Mouse (Mus musculus): Measurements from ENCODE around the gene Tra2a. TPM values are rescaled to one million over a fixed set of nuclear protein-coding genes. Genes with fewer than 3 reads are reported as not detected.

Tra2a gene
- total RNA-seq, 4 experiments from 2014 or later, result 55.9 to 86.1 (median 66.6) TPM

GRCm38 (mm10) chr6:49233356-49233755, 30.5 kb downstream of the Tra2a start:
- DNase-seq, result no peak

- DNase-seq, result no peak
These were observed 35.6 kb downstream of the Tra2a start for GRCm38 (mm10) chr6:49228126-49228679.

GRCm38 (mm10) chr6:49227184-49227735, 36.6 kb downstream of the Tra2a start:
- DNase-seq, result no peak

- DNase-seq, result no peak
These were observed 38.1 kb downstream of the Tra2a start for GRCm38 (mm10) chr6:49225728-49226123.

- DNase-seq, result no peak
These were observed 38.7 kb downstream of the Tra2a start for GRCm38 (mm10) chr6:49224923-49225727.

GRCm38 (mm10) chr6:49221906-49222305, 41.9 kb downstream of the Tra2a start:
- DNase-seq, result no peak

GRCm38 (mm10) chr6:49219920-49220604, 43.8 kb downstream of the Tra2a start:
- DNase-seq, result no peak

GRCm38 (mm10) chr6:49219001-49219560, 44.8 kb downstream of the Tra2a start:
- DNase-seq, result no peak

GRCm38 (mm10) chr6:49218275-49218802, 45.5 kb downstream of the Tra2a start:
- DNase-seq, result no peak

GRCm38 (mm10) chr6:49217581-49218274, 46.1 kb downstream of the Tra2a start:
- DNase-seq, result no peak

GRCm38 (mm10) chr6:49216811-49217542, 46.9 kb downstream of the Tra2a start:
- DNase-seq, result no peak

GRCm38 (mm10) chr6:49215748-49216585, 47.9 kb downstream of the Tra2a start:
- no peak for DNase-seq

- no peak for DNase-seq
These were observed 48.7 kb downstream of the Tra2a start, which contains the start of gene Igf2bp3 for GRCm38 (mm10) chr6:49214928-49215747. Gene Igf2bp3, minus strand, starts transcription at chr6:49214957.

- DNase-seq, result no peak
These were observed 49.5 kb downstream of the Tra2a start for GRCm38 (mm10) chr6:49214086-49214927.

- DNase-seq, result no peak
These were observed 50.2 kb downstream of the Tra2a start for GRCm38 (mm10) chr6:49213581-49214085.

GRCm38 (mm10) chr6:49212931-49213580, 50.8 kb downstream of the Tra2a start:
- no peak for DNase-seq

GRCm38 (mm10) chr6:49212141-49212540, 51.7 kb downstream of the Tra2a start:
- no peak for DNase-seq

- no peak for DNase-seq
These were observed 52.2 kb downstream of the Tra2a start for GRCm38 (mm10) chr6:49211596-49211995.
